Mouse (Mus musculus) heart, postnatal 0 days (tissue): Measurements from ENCODE around the gene Gm17428.

Source experiments
- CTCF ChIP-seq: IDR thresholded peaks from 2 replicates; pipeline ENCODE4 v1.5.1; 2016; ENCODE audit warnings: antibody characterized with exemption, control low read depth, low read depth
- EP300 ChIP-seq: IDR thresholded peaks from 2 replicates; pipeline ENCODE4 v1.6.1; 2016; ENCODE audit warnings: antibody characterized with exemption, low read depth

- TF ChIP-seq CTCF = peak; percentile 10; the same call in 1 of the 2 replicates
- TF ChIP-seq EP300 = no peak
Observed at GRCm38 (mm10) chr14:54935904-54936830, 40.6 kb upstream of the Gm17428 start, which contains the start of gene Cmtm5.
